Mouse (Mus musculus) liver, adult (tissue): Measurements from ENCODE around the gene Ly9.

Experiments used
- GATA4 ChIP-seq: IDR thresholded peaks from 2 replicates; pipeline ENCODE4 v1.6.1; 2014; ENCODE audit warnings: mild to moderate bottlenecking, low read length; ENCODE audit not compliant: insufficient replicate concordance

Ly9 gene

DNA sequence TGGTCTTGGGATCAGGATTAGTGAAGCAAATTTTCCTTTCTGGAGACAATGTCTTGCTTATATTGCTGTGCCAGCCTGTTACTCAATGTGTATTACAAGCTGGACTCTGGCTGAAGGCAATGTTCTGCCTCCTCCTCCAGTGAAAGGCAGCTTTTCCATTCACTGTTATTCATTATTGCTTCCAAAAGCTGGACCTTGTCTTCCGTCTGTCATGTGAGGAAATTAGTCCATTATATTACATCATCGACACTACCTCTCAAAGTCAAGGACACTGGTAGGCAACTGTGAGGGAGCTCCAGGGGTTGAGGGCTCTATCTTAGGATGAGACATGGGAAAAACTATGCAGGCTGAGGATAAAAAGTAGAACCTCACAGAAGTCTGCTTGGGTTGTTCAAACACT, 50.8 kb downstream of the Ly9 start:
- TF ChIP-seq GATA4 = no peak

DNA sequence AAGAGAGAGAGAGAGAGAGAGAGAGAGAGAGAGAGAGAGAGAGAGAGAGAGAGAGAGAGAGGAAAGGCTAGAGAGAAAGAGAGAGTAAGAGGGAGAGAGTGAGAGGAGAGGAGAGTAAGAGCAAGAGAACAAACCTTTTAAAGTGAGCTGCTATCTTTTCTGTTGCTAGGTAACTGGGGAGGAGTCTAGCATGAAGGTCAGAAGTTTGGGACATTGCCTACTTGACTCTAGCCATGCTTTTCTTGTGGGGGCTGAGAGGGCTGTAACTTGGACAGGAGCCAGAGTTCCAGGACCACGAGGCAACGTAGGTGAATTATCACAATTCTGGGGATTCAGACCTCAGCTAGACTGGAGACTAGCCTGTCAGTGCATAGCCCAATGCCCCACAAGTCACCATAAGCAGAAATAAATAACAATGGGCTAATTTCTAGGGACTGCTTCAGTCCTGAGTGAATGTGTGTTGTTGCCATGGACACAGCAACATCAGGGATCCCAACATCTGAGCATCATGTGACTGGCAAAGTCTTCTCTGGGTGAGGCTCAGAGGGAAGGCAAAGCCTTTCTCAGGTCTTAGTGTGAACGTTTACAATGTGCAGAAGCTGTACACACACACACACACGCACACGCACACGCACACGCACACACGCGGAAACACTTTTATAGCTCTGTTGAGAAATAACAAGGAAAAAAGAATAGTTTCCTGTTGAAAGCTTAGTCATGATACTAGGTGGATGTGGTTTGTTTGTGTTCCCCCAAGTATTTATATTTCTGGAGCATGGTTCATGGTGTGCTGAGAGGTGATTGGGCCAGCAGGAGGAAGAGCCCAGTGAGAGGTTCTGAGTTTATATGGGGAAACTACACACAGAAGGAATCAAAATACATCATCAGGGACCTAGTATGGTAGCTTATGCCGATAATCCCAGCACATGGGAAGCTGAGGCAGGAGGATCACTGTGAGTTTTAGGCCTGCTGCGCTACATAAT, 53.6 kb downstream of the Ly9 start:
- TF ChIP-seq GATA4 = no peak

DNA sequence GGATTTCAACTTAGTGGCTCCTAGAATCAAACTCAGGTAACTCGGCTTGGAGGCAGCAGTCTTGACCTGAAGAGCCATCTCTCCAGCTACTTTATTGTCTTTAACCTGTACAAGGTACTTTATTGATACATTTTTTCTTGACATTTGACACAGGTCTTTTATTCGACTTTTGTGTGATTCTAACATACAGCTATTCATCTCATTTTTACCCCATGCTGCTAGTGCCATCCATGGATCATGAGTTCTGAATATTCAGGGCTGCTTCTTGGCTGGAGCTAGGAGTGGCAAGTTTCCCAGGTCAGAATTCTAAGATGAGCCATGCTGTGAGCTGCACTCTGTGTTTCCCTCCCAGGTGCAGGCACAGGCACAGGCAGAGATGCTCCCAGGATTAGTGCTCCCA, 55.0 kb downstream of the Ly9 start:
- no peak for TF ChIP-seq GATA4

GRCm38 (mm10) chr1:171551326-171551725, 55.9 kb downstream of the Ly9 start:
- TF ChIP-seq GATA4 = no peak

GRCm38 (mm10) chr1:171540694-171541093, 66.5 kb downstream of the Ly9 start:
- TF ChIP-seq GATA4 = no peak
